Mouse (Mus musculus): Measurements from ENCODE around the gene Rab19. TPM values are rescaled to one million over a fixed set of nuclear protein-coding genes. Genes with fewer than 3 reads are reported as not detected.

Rab19 gene
- polyA plus RNA-seq, 1 experiment from 2014 or later: 0.32 TPM

Other genes starting within 250 kb of the Rab19 start
- 4.7 and 5.9 TPM in 2 replicates for gene Kdm7a, start 174.4 kb upstream of the Rab19 start, polyA plus RNA-seq (2014; fragmentation: Nextera tagmentation; extraction: Ambion mirVana)
- gene Slc37a3, start 3.5 kb upstream of the Rab19 start, polyA plus RNA-seq (2014; fragmentation: Nextera tagmentation; extraction: Ambion mirVana): 60.0 and 60.2 TPM in 2 replicates
- gene Mkrn1, start 39.3 kb downstream of the Rab19 start, polyA plus RNA-seq (2014; fragmentation: Nextera tagmentation; extraction: Ambion mirVana): 230 and 234 TPM in 2 replicates
- gene Dennd2a, start 176.7 kb downstream of the Rab19 start, polyA plus RNA-seq (2014; fragmentation: Nextera tagmentation; extraction: Ambion mirVana): 14.2 and 15.8 TPM in 2 replicates
- gene Adck2, start 192.7 kb downstream of the Rab19 start, polyA plus RNA-seq (2014; fragmentation: Nextera tagmentation; extraction: Ambion mirVana): 30.4 and 31.5 TPM in 2 replicates
- gene Gm42420, start 204.6 kb downstream of the Rab19 start, polyA plus RNA-seq (2014; fragmentation: Nextera tagmentation; extraction: Ambion mirVana): 1.3 TPM in 1 of 2 replicates, not detected in the other
- gene Ndufb2, start 211.4 kb downstream of the Rab19 start, polyA plus RNA-seq (2014; fragmentation: Nextera tagmentation; extraction: Ambion mirVana): 354 and 423 TPM in 2 replicates